Mouse (Mus musculus) embryonic facial prominence, embryonic 14.5 days (tissue): Measurements from ENCODE around the gene Lrpprc. TPM values are rescaled to one million over a fixed set of nuclear protein-coding genes. Genes with fewer than 3 reads are reported as not detected.

Source experiments
- ATAC-seq: fragments of 200-750 bp; cut with Nextera tagmentation; 2 replicates; pipeline ENCODE4 v1.8.0; 2017; ENCODE audit warnings: low read depth, moderate number of reproducible peaks, moderate TSS enrichment
- DNase-seq: peaks from one replicate; pipeline ENCODE4 v3.0.0-alpha.2; 2015; ENCODE audit warnings: low spot score
- H3K27ac ChIP-seq: fragments of 300-500 bp; sonication (generic); replicated peaks from 2 replicates; pipeline ENCODE4 v1.5.1; 2014; ENCODE audit warnings: low read depth, mild to moderate bottlenecking, low read length, moderate library complexity
- H3K27me3 ChIP-seq: fragments of 300-500 bp; sonication (generic); replicated peaks from 2 replicates; pipeline ENCODE4 v1.6.1; 2014; ENCODE audit warnings: low read length; ENCODE audit not compliant: control insufficient read depth, insufficient read depth
- H3K36me3 ChIP-seq: fragments of 300-500 bp; sonication (generic); 2 replicates; pipeline ENCODE4 v1.6.1; 2014; ENCODE audit warnings: low read length, mixed read lengths; ENCODE audit not compliant: control insufficient read depth, insufficient read depth
- H3K4me1 ChIP-seq: fragments of 300-500 bp; sonication (generic); 2 replicates; pipeline ENCODE4 v1.6.1; 2014; ENCODE audit warnings: antibody characterized with exemption, low read length; ENCODE audit not compliant: control insufficient read depth, insufficient read depth
- H3K4me2 ChIP-seq: fragments of 300-500 bp; sonication (generic); 2 replicates; pipeline ENCODE4 v1.6.1; 2014; ENCODE audit warnings: low read depth, mild to moderate bottlenecking, low read length, moderate library complexity, mixed read lengths
- H3K4me3 ChIP-seq: fragments of 300-500 bp; sonication (generic); 2 replicates; pipeline ENCODE4 v1.5.1; 2014; ENCODE audit warnings: low read depth, mild to moderate bottlenecking, low read length
- H3K9ac ChIP-seq: fragments of 300-500 bp; sonication (generic); 2 replicates; pipeline ENCODE4 v1.6.1; 2014; ENCODE audit warnings: low read depth, mild to moderate bottlenecking, low read length, moderate library complexity, mixed read lengths
- H3K9me3 ChIP-seq: fragments of 300-500 bp; sonication (generic); 2 replicates; pipeline ENCODE4 v1.6.1; 2016; ENCODE audit warnings: low read length; ENCODE audit not compliant: control insufficient read depth
- WGBS: fragments of 180-500 bp; shearing (Covaris S2); extraction: QIAGEN DNeasy Blood & Tissue Kit; methylation state at CpG from one replicate; pipeline ENCODE4 v1.1.7; 2014; 5-methylcytosine and 5-hydroxymethylcytosine counted together
- polyA plus RNA-seq: library from polyadenylated mRNA; unstranded; fragments of >200 nt; fragmentation: Nextera tagmentation; extraction: Ambion mirVana; gene quantifications from 2 replicates; pipeline ENCODE4 v1.2.1, GENCODE M21; 2014

Gene Lrpprc
- polyA plus RNA-seq, 1 experiment from 2014 or later, result 37.8 TPM

- Histone ChIP-seq H3K4me2 (no peak within 1 kb of the TSS), H3K27me3 (no peaks in the 10 kb centered on the region), H3K9ac (no peak within 1 kb of the TSS), H3K36me3 (no peaks in the 10 kb centered on the region), H3K4me1 (peaks cover 10% of the 10 kb centered on the region; the same call in 1 of the 2 replicates), H3K4me3 (no peak within 1 kb of the TSS), H3K27ac (no peak within 1 kb of the TSS), H3K9me3 (no peaks in the 10 kb centered on the region)
- ATAC-seq (no peak), DNase-seq (no peak)
- WGBS, result 77% methylated on average over 18 of the region's 18 CpGs
Observed at GRCm38 (mm10) chr17:84682734-84683717, 107.6 kb downstream of the Lrpprc start, which contains the start of gene Abcg5. Abcg5 (minus strand) TSS chr17:84683011.

GRCm38 (mm10) chr17:84681670-84682069 lies 108.9 kb downstream of the Lrpprc start:
- Histone ChIP-seq H3K4me1 (peaks cover 10% of the 10 kb centered on the region; the same call in 1 of the 2 replicates), H3K4me2 (no peak overlapping the region), H3K36me3 (no peaks in the 10 kb centered on the region), H3K9ac (no peak overlapping the region), H3K27me3 (no peaks in the 10 kb centered on the region), H3K9me3 (no peaks in the 10 kb centered on the region), H3K27ac (no peak overlapping the region), H3K4me3 (no peak overlapping the region)
- 80% methylated on average over 3 of the region's 3 CpGs for WGBS
- no peak for DNase-seq
- no peak for ATAC-seq

GRCm38 (mm10) chr17:84677595-84677994 lies 113.0 kb downstream of the Lrpprc start:
- ATAC-seq, result no peak
- no peak overlapping the region for H3K4me2 ChIP-seq
- H3K27me3 ChIP-seq, result no peaks in the 10 kb centered on the region
- no peak overlapping the region for H3K4me3 ChIP-seq
- H3K9ac ChIP-seq, result no peak overlapping the region
- H3K36me3 ChIP-seq, result no peaks in the 10 kb centered on the region
- no peak for DNase-seq
- peaks cover 3% of the 10 kb centered on the region for H3K4me1 ChIP-seq
- WGBS, result 86% methylated on average over 11 of the region's 11 CpGs
- no peaks in the 10 kb centered on the region for H3K9me3 ChIP-seq
- H3K27ac ChIP-seq, result no peak overlapping the region

GRCm38 (mm10) chr17:84675951-84676366 lies 114.6 kb downstream of the Lrpprc start, which contains the start of gene Abcg8:
Abcg8 (plus strand) TSS chr17:84676302.
- DNase-seq (no peak), ATAC-seq (peak; percentile 27)
- WGBS, result 2% methylated on average over 20 of the region's 24 CpGs

GRCm38 (mm10) chr17:84675204-84675603 lies 115.4 kb downstream of the Lrpprc start:
- no peak overlapping the region for H3K9ac ChIP-seq
- DNase-seq, result no peak
- WGBS, result 40% methylated on average over 4 of the region's 4 CpGs
- no peak overlapping the region for H3K4me2 ChIP-seq
- no peaks in the 10 kb centered on the region for H3K9me3 ChIP-seq
- no peak overlapping the region for H3K4me3 ChIP-seq
- H3K27me3 ChIP-seq, result no peaks in the 10 kb centered on the region
- peaks cover 3% of the 10 kb centered on the region; the same call in 1 of the 2 replicates for H3K4me1 ChIP-seq
- H3K36me3 ChIP-seq, result no peaks in the 10 kb centered on the region
- no peak for ATAC-seq
- no peak overlapping the region for H3K27ac ChIP-seq

More at GRCm38 (mm10) chr17:84675951-84676366, 114.6 kb downstream of the Lrpprc start, which contains the start of gene Abcg8:
- Histone ChIP-seq H3K4me2 (peak within 1 kb of the TSS; percentile 77), H3K4me1 (peaks cover 3% of the 10 kb centered on the region), H3K9me3 (no peaks in the 10 kb centered on the region), H3K36me3 (no peaks in the 10 kb centered on the region), H3K4me3 (peak within 1 kb of the TSS; percentile 37), H3K27me3 (no peaks in the 10 kb centered on the region), H3K9ac (peak within 1 kb of the TSS; percentile 56), H3K27ac (no peak within 1 kb of the TSS)

- no peak overlapping the region for H3K27ac ChIP-seq
- no peak overlapping the region for H3K9ac ChIP-seq
- peaks cover 3% of the 10 kb centered on the region; the same call in 1 of the 2 replicates for H3K4me1 ChIP-seq
- peak; percentile 49; the same call in 1 of the 2 replicates for ATAC-seq
- H3K4me2 ChIP-seq, result no peak overlapping the region
- H3K4me3 ChIP-seq, result no peak overlapping the region
- DNase-seq, result no peak
- no peaks in the 10 kb centered on the region for H3K9me3 ChIP-seq
- WGBS, result 19% methylated on average over 7 of the region's 7 CpGs
- H3K36me3 ChIP-seq, result no peaks in the 10 kb centered on the region
- no peaks in the 10 kb centered on the region for H3K27me3 ChIP-seq
Observed at GRCm38 (mm10) chr17:84674048-84674447, 116.5 kb downstream of the Lrpprc start.

- Histone ChIP-seq H3K9ac (no peak overlapping the region), H3K27ac (no peak overlapping the region), H3K4me3 (no peak overlapping the region), H3K4me2 (no peak overlapping the region), H3K4me1 (peaks cover 3% of the 10 kb centered on the region; the same call in 1 of the 2 replicates), H3K9me3 (no peaks in the 10 kb centered on the region), H3K36me3 (no peaks in the 10 kb centered on the region), H3K27me3 (no peaks in the 10 kb centered on the region)
- ATAC-seq (no peak), DNase-seq (no peak)
- 72% methylated on average over 16 of the region's 16 CpGs for WGBS
Observed at GRCm38 (mm10) chr17:84672376-84673369, 117.9 kb downstream of the Lrpprc start.

GRCm38 (mm10) chr17:84667848-84668247 lies 122.7 kb downstream of the Lrpprc start:
- Histone ChIP-seq H3K4me2 (no peak overlapping the region), H3K27me3 (no peaks in the 10 kb centered on the region), H3K9me3 (no peaks in the 10 kb centered on the region), H3K4me1 (0 out of 2 replicates have a peak, but pooled peaks cover 2% of the 10 kb centered on the region), H3K36me3 (no peaks in the 10 kb centered on the region), H3K9ac (no peak overlapping the region), H3K27ac (no peak overlapping the region), H3K4me3 (no peak overlapping the region)
- WGBS, result 94% methylated on average over 3 of the region's 3 CpGs
- DNase-seq (no peak), ATAC-seq (no peak)
